Mouse (Mus musculus) cerebral cortex, adult 2 months (tissue): ENCODE results near the gene Bnip2.

Experiments used
- WGBS: fragments of 180-500 bp; shearing (Covaris S2); methylation state at CpG from one replicate; pipeline ENCODE4 v1.1.7; 2018; 5-methylcytosine and 5-hydroxymethylcytosine counted together

Gene Bnip2

DNA sequence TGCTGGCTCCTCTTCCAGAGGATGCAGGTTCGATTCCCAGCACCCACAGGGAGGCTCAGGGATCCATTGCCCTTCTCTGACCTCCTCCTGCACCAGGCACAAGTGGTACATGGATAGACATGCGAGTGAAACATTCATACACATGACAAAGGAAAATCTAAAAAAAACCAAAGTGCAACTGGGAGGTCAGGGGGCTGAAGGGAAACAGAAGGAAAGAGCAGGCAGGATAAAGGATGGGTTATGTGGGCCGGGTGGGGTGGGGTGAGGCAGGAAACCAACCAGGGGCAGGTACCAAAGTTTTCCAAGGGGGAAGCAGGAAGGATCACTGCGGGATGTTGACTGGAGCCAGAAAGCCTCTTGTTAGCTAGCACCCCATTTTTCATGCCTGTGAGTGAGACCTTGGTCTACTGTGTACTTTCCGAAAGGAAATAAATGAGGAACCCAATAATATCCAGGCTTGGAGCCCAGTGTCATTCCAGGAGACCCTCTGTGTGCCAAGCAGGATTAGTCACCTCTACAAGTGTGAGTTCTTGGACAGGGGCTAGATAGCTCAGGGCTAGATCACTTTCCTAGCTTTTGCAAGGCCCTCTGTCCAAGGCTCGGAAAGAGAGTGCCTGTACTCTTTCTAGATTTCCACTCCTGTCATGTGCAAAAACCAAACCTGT, 59.6 kb downstream of the Bnip2 start:
- 62% methylated on average over 6 of the region's 6 CpGs for WGBS

- 29% methylated on average over 3 of the region's 3 CpGs for WGBS
These were observed 60.1 kb downstream of the Bnip2 start for GRCm38 (mm10) chr9:70049416-70049783.

DNA sequence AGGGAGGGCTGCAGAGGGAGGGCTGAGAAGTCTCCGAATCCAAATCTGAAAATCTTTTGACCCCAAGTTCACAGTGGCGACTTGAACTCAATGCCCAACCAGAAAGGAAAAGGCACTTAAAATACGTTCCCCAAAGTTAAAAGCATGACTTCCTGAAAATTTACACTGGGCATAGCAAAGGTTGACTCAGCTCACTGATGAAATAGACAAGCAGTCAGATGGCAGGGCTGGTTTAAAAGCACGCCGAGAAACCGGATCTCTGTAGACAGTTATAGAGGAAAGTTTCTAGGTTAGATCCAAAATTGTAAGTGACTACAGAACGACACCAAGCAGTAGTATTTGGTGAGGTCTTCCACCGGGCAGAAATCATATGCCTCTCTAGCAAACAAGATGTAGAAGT, 60.6 kb downstream of the Bnip2 start:
- 25% methylated on average over 8 of the region's 8 CpGs for WGBS

DNA sequence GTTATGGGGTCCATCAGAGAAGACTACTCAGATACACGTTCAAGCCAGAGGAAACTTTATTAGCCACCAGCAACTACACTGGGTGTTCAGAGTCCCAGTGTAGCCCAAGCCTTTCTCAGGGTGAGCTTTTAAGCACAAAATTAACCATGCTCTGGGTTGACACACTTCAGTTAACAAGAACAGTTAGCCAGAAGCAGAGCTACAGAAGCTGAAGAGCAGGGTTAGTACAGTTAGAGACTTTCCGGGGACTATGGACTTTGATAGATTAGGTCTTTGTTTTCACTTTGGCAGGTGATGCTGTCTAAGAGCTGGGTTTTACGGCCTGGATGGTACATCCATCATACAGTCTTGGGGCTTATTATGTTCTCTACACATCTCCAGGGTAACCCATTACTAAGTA, 63.5 kb downstream of the Bnip2 start:
- WGBS, result 81% methylated on average over 3 of the region's 3 CpGs

DNA sequence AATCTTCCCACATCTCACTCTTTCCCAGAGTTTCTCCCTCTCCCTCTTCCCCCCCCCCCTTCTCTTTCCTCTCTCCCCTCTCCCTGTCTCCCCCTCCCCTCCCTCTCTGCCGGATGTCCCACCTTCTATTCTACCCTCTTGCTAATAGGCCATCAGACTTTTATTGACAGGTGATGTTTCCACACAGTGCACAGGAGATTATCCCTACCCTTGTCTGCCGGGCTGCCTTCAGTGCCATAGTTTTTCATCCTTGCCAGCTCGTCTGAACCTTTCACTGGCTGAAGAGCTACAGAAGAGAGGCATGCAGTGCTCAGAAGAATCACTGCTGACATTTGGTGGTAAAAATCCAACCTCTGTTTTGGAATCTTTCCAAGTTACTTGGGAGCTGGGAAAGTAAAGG, 64.1 kb downstream of the Bnip2 start:
- WGBS, result 52% methylated on average over 3 of the region's 3 CpGs
